Mouse (Mus musculus) small intestine, adult 2 months (tissue): ENCODE data around the gene Crat.

Experiments used
- CTCF ChIP-seq: fragments of 200-500 bp; IDR thresholded peaks from 2 replicates; pipeline ENCODE4 v1.5.1; 2012; ENCODE audit warnings: low read depth, mild to moderate bottlenecking, control low read depth, inconsistent platforms, low read length, moderate library complexity, mixed read lengths; ENCODE audit not compliant: insufficient replicate concordance, insufficient read length; ENCODE audit errors: extremely low read depth
- POLR2A ChIP-seq: fragments of 200-500 bp; IDR thresholded peaks from 2 replicates; pipeline ENCODE4 v1.6.1; 2012; ENCODE audit warnings: low read depth, mild to moderate bottlenecking, control low read depth, inconsistent platforms, low read length, moderate library complexity

- TF ChIP-seq CTCF = no peak
- TF ChIP-seq POLR2A = no peak
Measured at GRCm38 (mm10) chr2:30371544-30371943, 44.1 kb downstream of the Crat start.
